Mouse (Mus musculus): Measurements from ENCODE around the gene Rnf8. TPM values are rescaled to one million over a fixed set of nuclear protein-coding genes. Genes with fewer than 3 reads are reported as not detected.

Gene Rnf8
- 32.5 TPM for polyA plus RNA-seq (2015; fragmentation: Illumina TruSeq; extraction: RNeasy Lipid Tissue Mini Kit (QIAGEN cat#74804); ENCODE audit: insufficient read depth, low replicate concordance)

DNA sequence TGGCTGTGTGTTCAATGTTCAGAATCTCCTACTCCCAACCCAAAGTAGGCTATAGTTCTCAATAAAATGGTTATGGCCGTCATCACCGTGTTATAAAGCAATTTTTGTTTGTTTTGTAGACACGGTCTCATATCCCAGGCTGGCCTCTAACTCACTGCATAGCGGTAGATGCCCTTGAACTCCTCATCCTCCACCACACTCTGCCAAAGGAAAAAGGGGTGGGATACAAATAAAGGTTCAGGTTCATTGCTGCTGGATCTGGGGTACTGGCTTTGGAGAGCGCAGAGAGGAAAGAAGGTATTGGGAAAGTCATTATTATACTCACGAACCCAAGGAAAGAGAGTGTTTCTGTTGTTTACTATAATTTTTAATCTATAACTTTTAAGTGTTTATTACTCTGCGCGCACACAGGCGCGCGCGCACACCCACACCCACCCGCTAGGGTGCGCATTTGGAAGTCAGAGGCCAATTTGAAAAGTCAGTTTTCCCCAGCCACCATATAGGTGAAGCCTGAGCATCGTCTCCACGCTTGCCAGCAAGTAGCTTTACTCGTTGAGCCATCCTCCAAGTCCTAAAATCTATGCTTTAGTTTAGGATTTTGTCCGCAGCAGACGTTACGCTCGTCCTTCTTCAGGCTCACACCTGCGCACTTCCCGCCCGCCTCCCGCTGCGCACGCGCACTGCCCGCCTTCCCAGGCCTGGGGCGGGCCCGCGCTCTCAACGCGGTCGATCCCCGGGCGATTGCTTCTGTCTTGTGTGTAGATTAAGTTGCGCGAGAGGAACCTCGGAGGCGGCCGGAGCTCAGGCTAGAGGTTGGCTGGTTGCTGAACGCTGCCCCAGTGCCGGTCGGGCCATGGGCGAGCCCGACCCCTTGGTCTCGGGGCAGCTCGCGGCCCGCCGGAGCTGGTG lies at the start of gene Rnf8, which contains the start of gene Gm28043:
TSS of gene Rnf8 (plus strand) at position 676 of the 909 bp plus-strand sequence.
TSS of gene Gm28043 (plus strand) at position 762 of the 909 bp plus-strand sequence.

DNA sequence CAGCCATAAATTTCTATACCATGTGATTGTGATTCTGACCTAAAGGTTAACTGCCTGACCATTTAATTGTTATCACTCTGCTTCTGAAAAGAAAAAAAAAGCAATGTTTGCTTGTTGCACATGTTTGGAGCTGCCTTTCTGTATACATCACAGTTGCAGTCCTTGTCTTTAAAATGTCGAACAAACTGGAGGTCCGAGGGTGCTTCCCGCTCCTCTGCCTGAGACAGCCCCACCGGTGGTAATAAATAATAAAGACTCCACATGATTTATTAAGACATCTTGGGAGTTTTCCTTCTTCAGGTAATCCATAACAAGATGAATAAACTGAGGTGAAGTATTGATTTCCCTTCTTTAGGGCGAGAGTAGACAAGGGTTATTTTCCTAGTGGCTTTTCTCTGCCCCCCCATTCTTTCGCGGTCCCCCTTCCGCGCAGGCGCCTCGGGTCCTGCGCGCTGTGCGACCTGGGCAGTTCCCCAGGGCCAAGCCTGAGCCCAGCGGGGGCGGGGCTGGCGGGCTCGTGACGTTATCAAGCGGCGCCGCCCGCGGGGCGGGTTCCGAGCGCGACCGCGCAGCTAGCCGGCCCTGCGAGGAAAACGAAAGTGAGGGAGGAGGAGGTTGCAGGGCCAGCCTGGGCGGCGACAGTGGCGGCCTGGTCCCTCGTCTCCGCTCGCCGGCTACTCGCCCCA lies 45.6 kb downstream of the Rnf8 start, which contains the start of gene Cmtr1:
TSS of gene Cmtr1 (plus strand) at position 520 of the 686 bp plus-strand sequence.

Other genes starting within 250 kb of the Rnf8 start
- 72.4 TPM for gene Pim1, start 124.0 kb upstream of the Rnf8 start, polyA plus RNA-seq (2015; fragmentation: Illumina TruSeq; extraction: RNeasy Lipid Tissue Mini Kit (QIAGEN cat#74804); ENCODE audit: insufficient read depth, low replicate concordance)
- not detected for gene Gm17657, start 65.2 kb upstream of the Rnf8 start, polyA plus RNA-seq (2015; fragmentation: Illumina TruSeq; extraction: RNeasy Lipid Tissue Mini Kit (QIAGEN cat#74804); ENCODE audit: insufficient read depth, low replicate concordance)
- gene Tbc1d22b, start 65.0 kb upstream of the Rnf8 start, polyA plus RNA-seq (2015; fragmentation: Illumina TruSeq; extraction: RNeasy Lipid Tissue Mini Kit (QIAGEN cat#74804); ENCODE audit: insufficient read depth, low replicate concordance) = 12.7 TPM
- gene Tmem217, start 62.4 kb upstream of the Rnf8 start, polyA plus RNA-seq (2015; fragmentation: Illumina TruSeq; extraction: RNeasy Lipid Tissue Mini Kit (QIAGEN cat#74804); ENCODE audit: insufficient read depth, low replicate concordance) = not detected
- 8.9 TPM for gene Gm28043, start 86 bp downstream of the Rnf8 start, polyA plus RNA-seq (2015; fragmentation: Illumina TruSeq; extraction: RNeasy Lipid Tissue Mini Kit (QIAGEN cat#74804); ENCODE audit: insufficient read depth, low replicate concordance)
- 127 TPM for gene Cmtr1, start 45.8 kb downstream of the Rnf8 start, polyA plus RNA-seq (2015; fragmentation: Illumina TruSeq; extraction: RNeasy Lipid Tissue Mini Kit (QIAGEN cat#74804); ENCODE audit: insufficient read depth, low replicate concordance)
- 15.5 TPM for gene Ccdc167, start 102.3 kb downstream of the Rnf8 start, polyA plus RNA-seq (2015; fragmentation: Illumina TruSeq; extraction: RNeasy Lipid Tissue Mini Kit (QIAGEN cat#74804); ENCODE audit: insufficient read depth, low replicate concordance)